Mouse (Mus musculus) frontal cortex, postnatal 10 days (tissue): ENCODE data around the gene Morn1.

Experiments used
- DNase-seq, 2 experiments: peaks; one replicate each; pipeline ENCODE4 v3.0.0; 2022; ENCODE audit warnings: low spot score in 2 of 2, mixed read lengths in 1 of 2

Morn1 gene

DNA sequence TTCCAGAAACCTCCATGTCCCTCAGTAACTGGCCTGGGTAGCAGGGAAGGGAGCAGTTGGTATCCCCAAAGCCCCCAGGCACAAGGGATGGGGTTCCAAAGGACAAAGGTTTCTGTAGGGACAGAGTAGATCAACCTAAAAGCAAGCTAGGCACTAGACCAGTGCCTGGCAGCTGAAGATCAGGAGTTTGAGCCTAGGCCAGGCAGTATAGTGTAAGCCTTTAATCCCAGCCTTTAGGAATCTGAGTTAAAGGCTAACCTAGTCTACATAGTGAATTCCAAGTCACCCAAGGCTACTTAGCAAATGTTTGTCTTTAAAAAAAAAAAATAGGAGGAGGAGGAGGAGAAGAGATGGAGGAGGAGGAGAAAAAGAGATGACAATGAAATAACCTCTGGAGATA lies 102.4 kb downstream of the Morn1 start:
- DNase-seq: no peak

- no peak for DNase-seq
These were observed 103.3 kb downstream of the Morn1 start for GRCm38 (mm10) chr4:155189711-155190139.

DNA sequence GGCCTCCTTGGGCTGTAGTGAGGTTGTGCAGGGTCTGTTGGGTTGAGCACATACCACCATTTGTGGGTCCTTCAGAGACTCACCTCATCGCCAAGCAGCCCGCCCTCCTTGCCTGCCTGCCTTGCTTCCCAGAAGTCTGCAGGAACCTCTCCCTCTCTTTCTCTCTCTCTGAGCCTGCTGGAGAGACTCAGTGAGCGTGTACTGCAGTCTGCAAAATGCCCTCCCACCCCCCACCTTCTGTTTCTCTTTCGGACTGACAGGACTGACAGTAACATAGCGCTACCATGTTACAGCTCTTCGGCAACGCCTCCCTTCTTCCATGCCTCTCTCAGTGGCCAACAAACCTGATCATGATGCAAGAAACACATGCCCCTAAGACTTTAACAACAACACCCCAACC lies 103.9 kb downstream of the Morn1 start:
- DNase-seq: no peak
